Mouse (Mus musculus): ENCODE results near the gene Got1. TPM values are rescaled to one million over a fixed set of nuclear protein-coding genes. Genes with fewer than 3 reads are reported as not detected.

Got1 gene
- total and polyA plus RNA-seq, 3 experiments: 131 to 228 (median 176) TPM

GRCm38 (mm10) chr19:43462141-43462540, 62.3 kb downstream of the Got1 start:
- in situ Hi-C loops (cut with MboI; ENCODE audit: low pct_ligation_motif_present, low pct_unique_long_range_greater_than_20kb, low sequenced_read_pairs) (no loop called here), dilution Hi-C loops (cut with MboI; ENCODE audit: extremely low pct_ligation_motif_present, extremely low pct_unique_long_range_greater_than_20kb, low sequenced_read_pairs) (no loop called here)
- no peak overlapping the region for H3K4me2 ChIP-seq (ENCODE audit: insufficient read depth, low read depth, poor library complexity, severe bottlenecking)
- H3K4me1 ChIP-seq (ENCODE audit: control insufficient read depth in 1 of 2, insufficient read depth in 2 of 2): peaks cover 2 to 12% of the 10 kb centered on the region in 2 experiments; a peak in 2 of 4 replicates
- peaks cover 2% of the 10 kb centered on the region for H3K9me3 ChIP-seq (replicated peaks; ENCODE audit: low read length)
- no peak for TF ChIP-seq ELF1 (IDR thresholded peaks at IDR 0.05; ENCODE audit: low read depth, low read length)
- TF ChIP-seq PAX5 (IDR thresholded peaks at IDR 0.05; ENCODE audit: low read length): no peak
- TF ChIP-seq UBTF (IDR thresholded peaks at IDR 0.05; ENCODE audit: low read depth, low read length): no peak
- TF ChIP-seq SMC3 (IDR thresholded peaks at IDR 0.05; ENCODE audit: low read depth, low read length): no peak
- no peak for TF ChIP-seq ZMIZ1 (IDR thresholded peaks at IDR 0.05; ENCODE audit: low read depth, low read length)
- TF ChIP-seq MAZ (IDR thresholded peaks at IDR 0.05; ENCODE audit: low read depth, low read length): no peak
- no peak for TF ChIP-seq USF1 (IDR thresholded peaks at IDR 0.05; ENCODE audit: low read depth, low read length)
- TF ChIP-seq BHLHE40 (IDR thresholded peaks at IDR 0.05; ENCODE audit: low read depth, low read length): no peak
- no peak for TF ChIP-seq KAT2A (IDR thresholded peaks at IDR 0.05; ENCODE audit: insufficient replicate concordance, low read length)
- no peak for TF ChIP-seq ZKSCAN1 (IDR thresholded peaks at IDR 0.05; ENCODE audit: borderline replicate concordance, low read depth, low read length)
- no peak for TF ChIP-seq TBP (conservative IDR thresholded peaks at IDR 0.05; ENCODE audit: low read depth, low read length)
- TF ChIP-seq MEF2A (IDR thresholded peaks at IDR 0.05; ENCODE audit: borderline replicate concordance, low read depth, low read length): no peak
- TF ChIP-seq POLR2A (IDR thresholded peaks at IDR 0.05; ENCODE audit: low read depth, low read length): no peak
- no peak overlapping the region for H3K4me3 ChIP-seq (replicated peaks in 1 of 3; ENCODE audit: low read depth in 2 of 3, low read length in 2 of 3, poor library complexity in 1 of 3)
- H3K27me3 ChIP-seq (replicated peaks): no peaks in the 10 kb centered on the region
- no peak overlapping the region for H3K9ac ChIP-seq (ENCODE audit: insufficient read depth, low read depth)
- H3K36me3 ChIP-seq (replicated peaks in 1 of 2; ENCODE audit: control insufficient read depth in 1 of 2, insufficient read depth in 1 of 2, low read length in 1 of 2): no peaks in the 10 kb centered on the region
- H3K27ac ChIP-seq (ENCODE audit: insufficient read depth, low read depth): no peak overlapping the region
- H3K79me2 ChIP-seq (replicated peaks; ENCODE audit: control insufficient read depth, extremely low read depth, insufficient read depth, poor library complexity, severe bottlenecking): no peaks in the 10 kb centered on the region
- DNase-seq (ENCODE audit: extremely low read depth): no peak

GRCm38 (mm10) chr19:43460481-43460880, 63.9 kb downstream of the Got1 start:
- H3K36me3 ChIP-seq (replicated peaks in 1 of 2; ENCODE audit: control insufficient read depth in 1 of 2, insufficient read depth in 1 of 2, low read length in 1 of 2): no peaks in the 10 kb centered on the region
- no peak overlapping the region for H3K27ac ChIP-seq (ENCODE audit: insufficient read depth, low read depth)
- TF ChIP-seq E2F4 (IDR thresholded peaks at IDR 0.05; ENCODE audit: insufficient replicate concordance, low read depth, low read length): no peak
- TF ChIP-seq ETS1 (conservative IDR thresholded peaks at IDR 0.05; ENCODE audit: low read depth, low read length): no peak
- TF ChIP-seq BHLHE40 (IDR thresholded peaks at IDR 0.05; ENCODE audit: low read depth, low read length): no peak
- TF ChIP-seq UBTF (IDR thresholded peaks at IDR 0.05; ENCODE audit: low read depth, low read length): no peak
- no peak for TF ChIP-seq GABPA (IDR thresholded peaks at IDR 0.05; ENCODE audit: insufficient replicate concordance, low read depth, low read length)
- no peak for TF ChIP-seq ELF1 (IDR thresholded peaks at IDR 0.05; ENCODE audit: low read depth, low read length)
- no peak for TF ChIP-seq JUND (conservative IDR thresholded peaks at IDR 0.05; ENCODE audit: low read depth, low read length)
- TF ChIP-seq ZNF384 (IDR thresholded peaks at IDR 0.05; ENCODE audit: low read depth, low read length): no peak
- TF ChIP-seq TCF12 (IDR thresholded peaks at IDR 0.05; ENCODE audit: low read depth, low read length): no peak
- no peak for TF ChIP-seq PAX5 (IDR thresholded peaks at IDR 0.05; ENCODE audit: low read length)
- no peak for TF ChIP-seq POLR2A (IDR thresholded peaks at IDR 0.05; ENCODE audit: low read depth, low read length)
- no peak for TF ChIP-seq NELFE (IDR thresholded peaks at IDR 0.05; ENCODE audit: low read depth, low read length)
- no peak for TF ChIP-seq KAT2A (IDR thresholded peaks at IDR 0.05; ENCODE audit: insufficient replicate concordance, low read length)
- TF ChIP-seq MXI1 (IDR thresholded peaks at IDR 0.05; ENCODE audit: low read depth, low read length): no peak
- TF ChIP-seq NRF1 (IDR thresholded peaks at IDR 0.05; ENCODE audit: low read depth, low read length): no peak
- no peak for TF ChIP-seq RCOR1 (conservative IDR thresholded peaks at IDR 0.05; ENCODE audit: low read depth, low read length)
- H3K9me3 ChIP-seq (replicated peaks; ENCODE audit: low read length): peaks cover 2% of the 10 kb centered on the region
- H3K9ac ChIP-seq (ENCODE audit: insufficient read depth, low read depth): no peak overlapping the region
- DNase-seq (ENCODE audit: extremely low read depth): no peak
- dilution Hi-C loops (cut with MboI; ENCODE audit: extremely low pct_ligation_motif_present, extremely low pct_unique_long_range_greater_than_20kb, low sequenced_read_pairs): no loop called here
- no peak overlapping the region for H3K4me3 ChIP-seq (replicated peaks in 1 of 3; ENCODE audit: low read depth in 2 of 3, low read length in 2 of 3, poor library complexity in 1 of 3)
- peaks cover 2 to 9% of the 10 kb centered on the region in 2 experiments; a peak in 2 of 4 replicates for H3K4me1 ChIP-seq (ENCODE audit: control insufficient read depth in 1 of 2, insufficient read depth in 2 of 2)
- no peaks in the 10 kb centered on the region for H3K27me3 ChIP-seq (replicated peaks)
- in situ Hi-C loops (cut with MboI; ENCODE audit: low pct_ligation_motif_present, low pct_unique_long_range_greater_than_20kb, low sequenced_read_pairs): no loop called here
- no peaks in the 10 kb centered on the region for H3K79me2 ChIP-seq (replicated peaks; ENCODE audit: control insufficient read depth, extremely low read depth, insufficient read depth, poor library complexity, severe bottlenecking)
- H3K4me2 ChIP-seq (ENCODE audit: insufficient read depth, low read depth, poor library complexity, severe bottlenecking): no peak overlapping the region
